In genomic region chr7:133839546-133839945, GRCm38 (mm10) we compare ENCODE assay signal across 10 mouse cellular contexts. TPM values are rescaled to one million over a fixed set of nuclear protein-coding genes. Genes with fewer than 3 reads are reported as not detected.
A peak's percentile ranks its signal among the peaks of the same experiment; 100 is the strongest.
DNase-seq lines count a peak whose midpoint lies in the region; ATAC-seq and TF ChIP-seq lines count a peak whose summit lies in the region.
"Had no signal": no experiment of that assay in that cellular context is flagged by ENCODE, and none has a peak within 500 bp of the region (broad histone marks: within the 10 kb centered on the region; RNA-seq: fewer than 3 reads in every experiment).

No protein-coding gene starts in this region.

- DNase-seq in forebrain, embryonic 14.5 days (ENCODE audit: low spot score), result peak; percentile 32
- DNase-seq in lung, postnatal 14 days, result peak; percentile 7
- no peak for DNase-seq in lung, postnatal 25 days (ENCODE audit: low spot score)
- peak; percentile 42 to 46 for DNase-seq in layer of hippocampus, postnatal 36 days
- no peak for DNase-seq in stomach, postnatal 0 days (ENCODE audit: low spot score)
- DNase-seq in midbrain, embryonic 10.5 days (ENCODE audit: low spot score), result no peak
- DNase-seq: kidney, postnatal 10 days had no signal

- 77% methylated on average over 4 of the region's 4 CpGs for WGBS in forebrain, embryonic 14.5 days
- 63% methylated on average over 4 of the region's 4 CpGs for WGBS in forebrain, embryonic 15.5 days
- WGBS in stomach, postnatal 0 days, result 51% methylated on average over 4 of the region's 4 CpGs
- WGBS in midbrain, embryonic 10.5 days, result 84% methylated on average over 4 of the region's 4 CpGs
- 84% methylated on average over 4 of the region's 4 CpGs for WGBS in hindbrain, embryonic 12.5 days

- no peaks in the 10 kb centered on the region for H3K36me3 ChIP-seq in forebrain, embryonic 14.5 days (ENCODE audit: control insufficient read depth, insufficient read depth, low read length)
- H3K36me3 ChIP-seq in forebrain, embryonic 15.5 days, result no peaks in the 10 kb centered on the region
- H3K36me3 ChIP-seq in stomach, postnatal 0 days (ENCODE audit: control insufficient read depth, insufficient read depth, low read length), result no peaks in the 10 kb centered on the region
- H3K36me3 ChIP-seq in midbrain, embryonic 10.5 days, result no peaks in the 10 kb centered on the region
- H3K36me3 ChIP-seq in hindbrain, embryonic 12.5 days, result no peaks in the 10 kb centered on the region
- H3K36me3 ChIP-seq: hindbrain, embryonic 13.5 days had no signal

- H3K27ac ChIP-seq in forebrain, embryonic 14.5 days (ENCODE audit: low read depth, low read length), result no peak overlapping the region
- H3K27ac ChIP-seq in forebrain, embryonic 15.5 days (replicated peaks), result no peak overlapping the region
- no peak overlapping the region for H3K27ac ChIP-seq in stomach, postnatal 0 days (replicated peaks)
- no peak overlapping the region for H3K27ac ChIP-seq in midbrain, embryonic 10.5 days (replicated peaks)
- H3K27ac ChIP-seq in hindbrain, embryonic 12.5 days, result no peak overlapping the region
- H3K27ac ChIP-seq: hindbrain, embryonic 13.5 days had no signal

- no peak overlapping the region for H3K4me2 ChIP-seq in forebrain, embryonic 14.5 days (ENCODE audit: low read length)
- no peak overlapping the region for H3K4me2 ChIP-seq in forebrain, embryonic 15.5 days (replicated peaks)
- H3K4me2 ChIP-seq in stomach, postnatal 0 days (replicated peaks; ENCODE audit: low read depth), result no peak overlapping the region
- no peak overlapping the region for H3K4me2 ChIP-seq in hindbrain, embryonic 12.5 days (replicated peaks)
- H3K4me2 ChIP-seq: hindbrain, embryonic 13.5 days had no signal

- no peaks in the 10 kb centered on the region for H3K9me3 ChIP-seq in forebrain, embryonic 14.5 days (replicated peaks; ENCODE audit: control insufficient read depth, low read length)
- H3K9me3 ChIP-seq in forebrain, embryonic 15.5 days, result no peaks in the 10 kb centered on the region
- H3K9me3 ChIP-seq in stomach, postnatal 0 days (ENCODE audit: control insufficient read depth, low read length), result no peaks in the 10 kb centered on the region
- H3K9me3 ChIP-seq in midbrain, embryonic 10.5 days (replicated peaks), result no peaks in the 10 kb centered on the region
- H3K9me3 ChIP-seq in hindbrain, embryonic 12.5 days (replicated peaks), result no peaks in the 10 kb centered on the region
- H3K9me3 ChIP-seq: hindbrain, embryonic 13.5 days had no signal

- no peak overlapping the region for H3K9ac ChIP-seq in forebrain, embryonic 14.5 days (ENCODE audit: low read length)
- H3K9ac ChIP-seq in forebrain, embryonic 15.5 days (replicated peaks), result no peak overlapping the region
- H3K9ac ChIP-seq in stomach, postnatal 0 days (ENCODE audit: low read length), result no peak overlapping the region
- no peak overlapping the region for H3K9ac ChIP-seq in hindbrain, embryonic 12.5 days
- H3K9ac ChIP-seq: hindbrain, embryonic 13.5 days had no signal

- H3K27me3 ChIP-seq in forebrain, embryonic 14.5 days (replicated peaks; ENCODE audit: control insufficient read depth, insufficient read depth, low read length), result no peaks in the 10 kb centered on the region
- no peaks in the 10 kb centered on the region for H3K27me3 ChIP-seq in forebrain, embryonic 15.5 days
- no peaks in the 10 kb centered on the region for H3K27me3 ChIP-seq in stomach, postnatal 0 days (ENCODE audit: control insufficient read depth, insufficient read depth, low read length)
- H3K27me3 ChIP-seq in midbrain, embryonic 10.5 days (ENCODE audit: low read depth, poor library complexity, severe bottlenecking), result no peaks in the 10 kb centered on the region
- no peaks in the 10 kb centered on the region for H3K27me3 ChIP-seq in hindbrain, embryonic 12.5 days
- H3K27me3 ChIP-seq: hindbrain, embryonic 13.5 days had no signal

- TF ChIP-seq CTCF in stomach, postnatal 0 days (IDR thresholded peaks at IDR 0.05; ENCODE audit: low read depth), result peak; percentile 47

- no peak for TF ChIP-seq EP300 in stomach, postnatal 0 days (optimal IDR thresholded peaks at IDR 0.05)

- no peaks in the 10 kb centered on the region for H3K4me1 ChIP-seq in forebrain, embryonic 14.5 days (ENCODE audit: control insufficient read depth, insufficient read depth, low read length)
- H3K4me1 ChIP-seq in forebrain, embryonic 15.5 days, result no peaks in the 10 kb centered on the region
- H3K4me1 ChIP-seq in stomach, postnatal 0 days (replicated peaks; ENCODE audit: control insufficient read depth, insufficient read depth), result no peaks in the 10 kb centered on the region
- H3K4me1 ChIP-seq in midbrain, embryonic 10.5 days, result no peaks in the 10 kb centered on the region
- no peaks in the 10 kb centered on the region for H3K4me1 ChIP-seq in hindbrain, embryonic 12.5 days
- H3K4me1 ChIP-seq: hindbrain, embryonic 13.5 days had no signal

- H3K4me3 ChIP-seq in forebrain, embryonic 14.5 days (ENCODE audit: low read depth, low read length), result no peak overlapping the region
- no peak overlapping the region for H3K4me3 ChIP-seq in forebrain, embryonic 15.5 days
- no peak overlapping the region for H3K4me3 ChIP-seq in stomach, postnatal 0 days (ENCODE audit: low read depth, low read length)
- no peak overlapping the region for H3K4me3 ChIP-seq in midbrain, embryonic 10.5 days
- no peak overlapping the region for H3K4me3 ChIP-seq in hindbrain, embryonic 12.5 days
- H3K4me3 ChIP-seq: hindbrain, embryonic 13.5 days had no signal

- no peak for ATAC-seq in forebrain, embryonic 14.5 days
- no peak for ATAC-seq in forebrain, embryonic 15.5 days (replicated peaks)
- no peak for ATAC-seq in stomach, postnatal 0 days (ENCODE audit: low FRiP score, low TSS enrichment)
- ATAC-seq in hindbrain, embryonic 12.5 days (ENCODE audit: low FRiP score), result no peak

RNA-seq across cellular contexts. Expression of gene Dhx32, which starts 57.0 kb away (rescaled TPM):
- 55.1 and 56.9 TPM in 2 replicates for polyA plus RNA-seq in forebrain, embryonic 14.5 days (2014; fragmentation: Nextera tagmentation; extraction: Ambion mirVana)
- 50.3 and 53.0 TPM in 2 replicates for polyA plus RNA-seq in forebrain, embryonic 15.5 days (2015; fragmentation: Nextera tagmentation; extraction: Ambion mirVana)
- total RNA-seq in layer of hippocampus, postnatal 36 days (2021), result 10 to 100 TPM; 39.1 TPM
- 57.6 and 59.8 TPM in 2 replicates for polyA plus RNA-seq in stomach, postnatal 0 days (2015; fragmentation: Nextera tagmentation; extraction: Ambion mirVana)
- 79.2 and 81.1 TPM in 2 replicates for polyA plus RNA-seq in midbrain, embryonic 10.5 days (2016; fragmentation: Nextera tagmentation; extraction: Ambion mirVana)
- 33.0 and 34.5 TPM in 2 replicates for polyA plus RNA-seq in hindbrain, embryonic 12.5 days (2016; fragmentation: Nextera tagmentation; extraction: Ambion mirVana)

Comparison
In these comparisons a context has a peak if more than half of its experiments do, and no peak if none do; other contexts are left out.
1. DNase-seq: peak in forebrain, embryonic 14.5 days (single experiment), lung, postnatal 14 days (single experiment) and layer of hippocampus, postnatal 36 days (2 of 2); none in lung, postnatal 25 days (single experiment), stomach, postnatal 0 days (single experiment) and midbrain, embryonic 10.5 days (single experiment).